Mouse (Mus musculus): Measurements from ENCODE around the gene Gpatch8. TPM values are rescaled to one million over a fixed set of nuclear protein-coding genes. Genes with fewer than 3 reads are reported as not detected.
A peak's percentile ranks its signal among the peaks of the same experiment; 100 is the strongest.

Gpatch8 gene
- polyA plus RNA-seq, 1 experiment from 2014 or later = 27.5 TPM

DNA sequence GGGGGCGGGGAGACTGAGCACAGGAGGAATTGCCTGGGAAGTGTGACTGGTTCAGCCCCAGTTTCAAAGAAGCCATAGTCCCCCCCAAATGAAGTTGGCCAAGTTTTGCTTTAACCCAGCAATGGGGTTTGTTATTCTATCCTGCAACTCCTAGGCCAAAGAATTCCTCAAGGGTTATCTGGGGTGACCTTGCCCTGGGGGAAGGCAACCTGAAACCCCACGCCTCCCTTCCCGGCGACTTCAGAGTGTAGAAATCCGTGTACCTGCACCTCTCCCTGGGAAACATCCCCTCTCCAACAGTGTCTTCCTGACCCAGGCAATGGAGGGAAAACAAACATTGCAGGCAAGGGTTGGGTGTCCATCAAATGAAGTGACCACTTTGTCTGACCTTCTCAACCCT is 26.5 kb upstream of the Gpatch8 start:
- DNase-seq (ENCODE audit: low read depth, low spot score) (no peak), ATAC-seq (no peak)
- in situ Hi-C loops (cut with MboI; ENCODE audit: low pct_unique_long_range_greater_than_20kb) = no loop called here
- H3K27me3 ChIP-seq = no peaks in the 10 kb centered on the region
- POLR2A ChIA-PET = no interaction called here
- TF ChIP-seq CTCF (IDR thresholded peaks at IDR 0.05) = no peak
- CTCF ChIA-PET = no interaction called here

DNA sequence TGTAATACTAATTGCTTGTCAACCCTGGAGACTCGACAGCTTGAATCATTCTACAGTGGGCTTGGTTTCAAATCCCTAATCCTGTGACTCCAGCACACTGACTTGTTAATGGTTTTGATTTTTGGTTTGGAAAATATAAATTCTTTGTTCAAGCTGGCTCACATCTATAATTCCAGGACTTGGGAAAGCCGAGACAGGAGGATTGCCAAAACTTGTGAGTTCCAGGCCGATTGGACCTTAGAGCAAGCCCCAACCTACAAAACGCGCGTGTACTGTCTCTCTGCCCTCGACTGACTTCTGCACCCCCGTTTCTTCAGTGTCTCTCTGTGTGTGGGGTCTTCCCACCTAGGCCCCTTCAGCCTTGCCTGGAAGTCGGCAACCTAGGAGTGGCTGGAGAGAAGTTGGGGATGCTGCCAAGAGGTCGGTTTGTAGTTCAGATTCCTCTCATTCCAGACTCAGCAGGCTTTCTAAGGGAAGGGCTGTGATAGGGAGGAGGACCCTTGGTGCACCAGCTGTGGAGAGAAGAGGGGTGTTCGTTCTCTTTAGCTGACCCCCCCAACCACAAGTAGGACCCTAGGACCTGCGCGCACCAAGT is 25.9 kb upstream of the Gpatch8 start:
- peak; percentile 57 for ATAC-seq
- no peak for DNase-seq (ENCODE audit: low read depth, low spot score)
- TF ChIP-seq CTCF (IDR thresholded peaks at IDR 0.05) = no peak
- ChIA-PET CTCF (interaction anchor here (1.3 kb wide), 1 partner anchor 69 kb away, joined by 4 read pairs; no protein-coding TSS in a partner anchor), POLR2A (no interaction called here)
- H3K27me3 ChIP-seq = no peaks in the 10 kb centered on the region
- in situ Hi-C loops (cut with MboI; ENCODE audit: low pct_unique_long_range_greater_than_20kb) = no loop called here

GRCm38 (mm10) chr11:102581281-102582015 is 25.3 kb upstream of the Gpatch8 start:
- DNase-seq (ENCODE audit: low read depth, low spot score) (no peak), ATAC-seq (no peak)
- ChIA-PET POLR2A (no interaction called here), CTCF (interaction anchor here (1.3 kb wide), 1 partner anchor 70 kb away, joined by 4 read pairs; no protein-coding TSS in a partner anchor)
- no peak for TF ChIP-seq CTCF (IDR thresholded peaks at IDR 0.05)
- in situ Hi-C loops (cut with MboI; ENCODE audit: low pct_unique_long_range_greater_than_20kb) = no loop called here
- H3K27me3 ChIP-seq = no peaks in the 10 kb centered on the region

- no peaks in the 10 kb centered on the region for H3K27me3 ChIP-seq
- in situ Hi-C loops (cut with MboI; ENCODE audit: low pct_unique_long_range_greater_than_20kb) = no loop called here
- CTCF ChIA-PET = no interaction called here
- POLR2A ChIA-PET = no interaction called here
- ATAC-seq = no peak
- DNase-seq (ENCODE audit: low read depth, low spot score) = no peak
- TF ChIP-seq CTCF (IDR thresholded peaks at IDR 0.05) = no peak
These were observed 23.8 kb upstream of the Gpatch8 start for GRCm38 (mm10) chr11:102580034-102580330.

- no peak for ATAC-seq
- in situ Hi-C loops (cut with MboI; ENCODE audit: low pct_unique_long_range_greater_than_20kb) = loop anchor here (5.0 kb wide), 1 partner anchor 68 kb away; no protein-coding TSS in a partner anchor
- H3K27me3 ChIP-seq = no peaks in the 10 kb centered on the region
- ChIA-PET POLR2A (no interaction called here), CTCF (interaction anchor here (1.5 kb wide), 1 partner anchor 10 kb away, joined by 6 read pairs; no protein-coding TSS in a partner anchor)
- no peak for DNase-seq (ENCODE audit: low read depth, low spot score)
- TF ChIP-seq CTCF (IDR thresholded peaks at IDR 0.05) = no peak
These were observed 23.2 kb upstream of the Gpatch8 start, which contains the start of gene Gm11627 for GRCm38 (mm10) chr11:102579165-102580033. Gene Gm11627 (minus strand): TSS chr11:102579461.

DNA sequence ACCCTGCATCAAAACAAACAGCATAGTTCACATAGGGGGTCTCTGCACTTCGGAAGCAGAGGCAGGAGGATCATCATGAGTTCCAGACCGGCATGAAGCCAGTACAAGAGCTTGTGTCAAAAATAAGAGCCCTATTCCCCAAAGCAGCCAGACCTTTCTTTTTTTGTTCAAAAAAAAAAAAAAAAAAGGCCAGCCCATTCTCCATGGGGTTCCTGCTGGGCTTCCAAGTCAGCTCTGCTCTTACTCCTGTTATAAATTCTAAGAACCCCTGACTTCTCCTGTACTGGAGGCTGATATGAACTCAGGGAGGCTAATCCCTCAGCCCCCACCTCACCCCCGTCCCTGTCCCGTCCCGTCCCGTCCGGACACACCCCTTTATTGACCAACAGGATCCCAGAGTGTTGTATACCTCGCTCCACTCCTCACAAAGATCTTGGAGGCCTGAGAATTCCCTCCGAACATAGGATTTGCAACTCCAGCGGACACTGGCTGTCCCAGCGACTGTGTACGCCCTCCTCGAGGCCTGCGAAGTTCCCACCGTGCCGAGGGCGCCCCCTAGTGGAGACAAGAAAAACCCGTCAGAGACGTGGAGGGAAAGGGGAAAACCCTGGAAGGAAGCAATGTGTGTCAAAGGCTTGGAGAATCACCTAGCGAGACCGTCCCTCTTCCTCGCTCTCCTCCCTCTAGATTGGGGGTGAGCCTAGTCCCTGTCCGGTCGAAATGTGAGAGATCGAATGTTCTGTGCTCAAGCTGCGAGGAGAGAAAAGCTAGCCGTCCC is 22.3 kb upstream of the Gpatch8 start:
- H3K27me3 ChIP-seq = no peaks in the 10 kb centered on the region
- in situ Hi-C loops (cut with MboI; ENCODE audit: low pct_unique_long_range_greater_than_20kb) = loop anchor here (5.0 kb wide), 1 partner anchor 69 kb away; no protein-coding TSS in a partner anchor
- ATAC-seq = no peak
- TF ChIP-seq CTCF (IDR thresholded peaks at IDR 0.05) = peak; percentile 85
- POLR2A ChIA-PET = interaction anchor here (0.9 kb wide), 1 partner anchor 21 kb away, joined by 5 read pairs; no protein-coding TSS in a partner anchor
- CTCF ChIA-PET = interaction anchor here (1.0 to 1.5 kb wide), 3 partner anchors 11 to 72 kb away, joined by 3 to 6 read pairs (median 4); no protein-coding TSS in a partner anchor
- DNase-seq (ENCODE audit: low read depth, low spot score) = no peak

DNA sequence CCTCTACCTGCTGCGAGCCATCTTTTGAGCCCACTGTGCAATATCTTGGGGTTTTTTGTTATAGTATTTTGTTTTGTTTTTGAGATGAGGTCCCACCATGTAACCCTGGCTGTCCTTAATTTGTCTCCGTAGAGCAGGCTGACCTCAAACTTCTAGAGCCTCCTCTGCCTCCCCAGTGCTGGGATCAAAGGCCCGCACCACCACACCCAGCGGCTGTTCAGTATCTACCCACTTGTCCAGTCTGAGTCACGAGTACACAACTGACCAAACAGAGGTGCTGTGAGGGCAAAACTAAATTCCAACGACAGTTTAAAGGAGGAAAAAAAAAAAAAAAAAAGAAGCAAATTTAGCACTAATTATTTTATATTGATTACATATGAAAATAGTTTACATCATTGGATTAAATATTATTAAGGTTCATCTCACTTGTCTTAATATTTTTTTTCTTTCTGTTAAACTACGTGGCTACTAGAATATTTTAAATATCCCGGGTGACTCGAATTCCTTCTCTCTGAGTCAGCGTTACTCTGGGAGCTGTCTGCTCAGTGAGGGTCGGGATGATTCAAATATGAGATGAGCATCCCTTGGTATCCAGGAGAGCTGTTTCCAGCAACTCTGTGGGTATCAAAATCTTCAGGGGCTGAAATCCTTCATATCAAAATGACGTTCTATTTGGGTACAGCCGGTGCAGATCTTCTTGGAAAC is 20.0 kb upstream of the Gpatch8 start:
- H3K27me3 ChIP-seq = no peaks in the 10 kb centered on the region
- in situ Hi-C loops (cut with MboI; ENCODE audit: low pct_unique_long_range_greater_than_20kb) = loop anchor here (5.0 kb wide), 1 partner anchor 71 kb away; no protein-coding TSS in a partner anchor
- DNase-seq (ENCODE audit: low read depth, low spot score) (no peak), ATAC-seq (no peak)
- TF ChIP-seq CTCF (IDR thresholded peaks at IDR 0.05) = no peak
- CTCF ChIA-PET = no interaction called here
- POLR2A ChIA-PET = no interaction called here

DNA sequence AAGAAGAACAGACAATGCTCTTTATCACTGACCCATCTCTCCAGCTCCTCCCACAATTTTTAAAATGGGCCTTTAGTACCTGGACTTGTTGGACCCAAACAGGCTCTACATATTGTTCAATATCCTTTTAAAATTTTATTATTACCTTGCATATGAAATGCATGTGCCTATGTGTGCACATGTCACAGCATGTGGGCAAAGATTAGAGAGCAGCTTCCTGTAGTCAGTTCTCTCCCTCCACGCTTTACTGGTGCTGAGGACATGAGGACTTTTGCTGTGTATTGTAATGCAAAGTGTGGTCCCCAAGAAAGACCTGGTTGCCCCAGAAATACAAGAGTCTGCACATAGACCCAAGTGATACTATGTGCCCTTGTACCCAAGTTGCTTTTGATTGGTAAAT is 18.8 kb upstream of the Gpatch8 start:
- DNase-seq (ENCODE audit: low read depth, low spot score) = no peak
- in situ Hi-C loops (cut with MboI; ENCODE audit: low pct_unique_long_range_greater_than_20kb) = loop anchor here (5.0 kb wide), 1 partner anchor 72 kb away; no protein-coding TSS in a partner anchor
- TF ChIP-seq CTCF (IDR thresholded peaks at IDR 0.05) = no peak
- ChIA-PET CTCF (interaction anchor here (0.8 to 1.5 kb wide), 2 partner anchors 77 to 115 kb away, joined by 3 to 7 read pairs; no protein-coding TSS in a partner anchor), POLR2A (interaction anchor here (0.8 kb wide), 1 partner anchor 29 kb away, joined by 3 read pairs; the partner anchor contains the start of gene Fzd2)
- no peaks in the 10 kb centered on the region for H3K27me3 ChIP-seq
- ATAC-seq = no peak

Measured in Patski (cell line).